Mouse (Mus musculus): ENCODE results near the gene Gipc3. TPM values are rescaled to one million over a fixed set of nuclear protein-coding genes. Genes with fewer than 3 reads are reported as not detected.

The Gipc3 gene
- polyA plus RNA-seq, 1 experiment, result 0.10 TPM

DNA sequence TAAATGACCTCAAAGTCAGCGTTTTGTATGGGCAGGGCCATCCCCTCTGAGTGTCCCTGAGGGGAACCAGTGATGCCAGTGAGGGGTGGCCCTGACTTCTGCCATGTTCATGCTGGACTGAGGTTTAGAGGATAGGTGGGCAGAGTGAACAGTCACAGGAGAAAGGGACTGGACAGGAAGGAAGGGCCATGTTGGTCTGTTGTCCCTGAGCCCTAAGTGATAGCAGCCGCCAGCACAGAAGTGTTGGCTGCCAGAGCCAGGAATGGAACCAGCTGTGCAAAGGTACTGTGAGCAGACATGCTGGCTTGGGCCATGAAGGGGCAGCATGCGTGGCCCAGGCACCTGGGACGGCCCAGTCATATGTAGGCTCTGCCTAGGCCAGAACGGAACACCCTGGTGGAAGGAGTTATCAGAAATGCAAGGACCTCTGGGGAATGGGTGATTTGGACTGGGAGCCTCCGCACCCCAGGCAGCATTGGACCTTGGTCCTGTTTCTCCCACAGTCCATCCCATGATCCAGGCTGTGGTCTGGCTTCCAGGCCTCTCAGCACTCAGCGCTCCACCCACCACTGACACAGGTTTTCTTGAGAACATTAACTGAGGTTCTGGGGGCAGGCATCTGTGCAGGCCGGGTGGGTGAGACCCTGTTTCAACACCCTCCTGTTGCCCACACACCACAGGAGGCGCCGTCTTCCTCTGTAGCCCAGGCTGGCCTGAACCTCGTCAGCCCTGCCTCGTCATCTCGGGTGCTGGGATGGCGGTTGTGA is 43.3 kb downstream of the Gipc3 start:
- H3K4me2 ChIP-seq (ENCODE audit: low read depth), result no peak overlapping the region
- H3K4me3 ChIP-seq, result no peak overlapping the region
- TF ChIP-seq CEBPB (IDR thresholded peaks at IDR 0.05; ENCODE audit: insufficient read depth, poor library complexity, severe bottlenecking) (no peak), MYOD1 (IDR thresholded peaks at IDR 0.05; ENCODE audit: control insufficient read depth in 1 of 3, insufficient read length in 2 of 3, low read depth in 2 of 3) (no peak), USF1 (IDR thresholded peaks at IDR 0.05; ENCODE audit: low read depth) (no peak), MYOG (IDR thresholded peaks at IDR 0.05; ENCODE audit: control insufficient read depth in 1 of 3, insufficient read depth in 1 of 3, insufficient read length in 2 of 3, low read depth in 2 of 3) (no peak), POLR2AphosphoS2 (IDR thresholded peaks at IDR 0.05; ENCODE audit: insufficient read length, low read depth) (no peak), SRF (IDR thresholded peaks at IDR 0.05; ENCODE audit: control insufficient read depth, insufficient read length, low read depth) (no peak), TCF12 (IDR thresholded peaks at IDR 0.05; ENCODE audit: insufficient read depth, poor library complexity, severe bottlenecking) (no peak), MAX (IDR thresholded peaks at IDR 0.05; ENCODE audit: low read depth) (no peak), POLR2A (IDR thresholded peaks at IDR 0.05; ENCODE audit: insufficient read length, low read depth) (no peak), E2F4 (IDR thresholded peaks at IDR 0.05; ENCODE audit: insufficient read depth) (no peak)
- H3K79me2 ChIP-seq (ENCODE audit: control insufficient read depth, insufficient read depth), result peaks cover 45% of the 10 kb centered on the region
- no peaks in the 10 kb centered on the region for H3K36me3 ChIP-seq (ENCODE audit: control insufficient read depth, insufficient read depth)
- H3K27me3 ChIP-seq (ENCODE audit: control insufficient read depth, insufficient read depth, insufficient read length), result no peaks in the 10 kb centered on the region
- no peak overlapping the region for H3ac ChIP-seq (ENCODE audit: control insufficient read depth, insufficient read length)

- Histone ChIP-seq H3K27me3 (ENCODE audit: control insufficient read depth, insufficient read depth, insufficient read length) (no peaks in the 10 kb centered on the region), H3K36me3 (ENCODE audit: control insufficient read depth, insufficient read depth) (no peaks in the 10 kb centered on the region), H3ac (ENCODE audit: control insufficient read depth, insufficient read length) (no peak overlapping the region), H3K4me2 (ENCODE audit: low read depth) (no peak overlapping the region), H3K4me3 (no peak overlapping the region), H3K79me2 (ENCODE audit: control insufficient read depth, insufficient read depth) (peaks cover 57% of the 10 kb centered on the region)
- TF ChIP-seq SRF (IDR thresholded peaks at IDR 0.05; ENCODE audit: control insufficient read depth, insufficient read length, low read depth) (no peak), TCF3 (IDR thresholded peaks at IDR 0.05; ENCODE audit: insufficient read length, low read depth) (no peak), REST (IDR thresholded peaks at IDR 0.05; ENCODE audit: insufficient read depth, insufficient read length) (no peak), USF1 (IDR thresholded peaks at IDR 0.05; ENCODE audit: low read depth) (no peak), POLR2AphosphoS2 (IDR thresholded peaks at IDR 0.05; ENCODE audit: insufficient read length, low read depth) (no peak), MAX (IDR thresholded peaks at IDR 0.05; ENCODE audit: low read depth) (no peak), MYOD1 (IDR thresholded peaks at IDR 0.05; ENCODE audit: control insufficient read depth in 1 of 3, insufficient read length in 2 of 3, low read depth in 2 of 3) (no peak), TCF12 (IDR thresholded peaks at IDR 0.05; ENCODE audit: insufficient read depth, poor library complexity, severe bottlenecking) (no peak), E2F4 (IDR thresholded peaks at IDR 0.05; ENCODE audit: insufficient read depth) (no peak), MYOG (IDR thresholded peaks at IDR 0.05; ENCODE audit: control insufficient read depth in 1 of 3, insufficient read depth in 1 of 3, insufficient read length in 2 of 3, low read depth in 2 of 3) (no peak), POLR2A (IDR thresholded peaks at IDR 0.05; ENCODE audit: insufficient read length, low read depth) (no peak), CEBPB (IDR thresholded peaks at IDR 0.05; ENCODE audit: insufficient read depth, poor library complexity, severe bottlenecking) (no peak)
These were observed 44.5 kb downstream of the Gipc3 start for GRCm38 (mm10) chr10:81298369-81299100.

DNA sequence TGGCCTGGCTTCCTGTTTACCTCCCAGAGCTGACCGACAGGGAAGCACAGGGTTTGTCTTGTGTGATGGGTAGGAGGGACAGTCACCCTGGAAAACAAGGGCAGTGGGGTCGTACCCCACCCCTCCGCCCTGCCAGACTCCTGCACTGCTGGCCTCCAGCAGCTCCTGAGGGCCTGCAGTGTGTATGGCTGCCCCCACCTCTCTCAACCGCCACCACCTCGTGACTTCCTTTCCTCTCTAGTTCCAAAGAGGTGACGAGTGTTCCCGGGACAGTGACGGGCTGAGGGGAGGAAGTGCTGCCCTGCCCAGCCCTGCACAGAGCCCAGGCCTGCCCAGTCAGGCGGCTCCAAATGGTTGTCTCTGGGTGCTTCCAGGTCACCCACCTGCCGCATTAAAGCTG is 45.2 kb downstream of the Gipc3 start:
- Histone ChIP-seq H3ac (ENCODE audit: control insufficient read depth, insufficient read length) (no peak overlapping the region), H3K79me2 (ENCODE audit: control insufficient read depth, insufficient read depth) (peaks cover 54% of the 10 kb centered on the region), H3K4me2 (ENCODE audit: low read depth) (no peak overlapping the region), H3K36me3 (ENCODE audit: control insufficient read depth, insufficient read depth) (no peaks in the 10 kb centered on the region), H3K4me3 (no peak overlapping the region), H3K27me3 (ENCODE audit: control insufficient read depth, insufficient read depth, insufficient read length) (no peaks in the 10 kb centered on the region)
- TF ChIP-seq SRF (IDR thresholded peaks at IDR 0.05; ENCODE audit: control insufficient read depth, insufficient read length, low read depth) (no peak), POLR2AphosphoS2 (IDR thresholded peaks at IDR 0.05; ENCODE audit: insufficient read length, low read depth) (no peak), MAX (IDR thresholded peaks at IDR 0.05; ENCODE audit: low read depth) (no peak), POLR2A (IDR thresholded peaks at IDR 0.05; ENCODE audit: insufficient read length, low read depth) (no peak), USF1 (IDR thresholded peaks at IDR 0.05; ENCODE audit: low read depth) (no peak), MYOG (IDR thresholded peaks at IDR 0.05; ENCODE audit: control insufficient read depth in 1 of 3, insufficient read depth in 1 of 3, insufficient read length in 2 of 3, low read depth in 2 of 3) (no peak), CEBPB (IDR thresholded peaks at IDR 0.05; ENCODE audit: insufficient read depth, poor library complexity, severe bottlenecking) (no peak), REST (IDR thresholded peaks at IDR 0.05; ENCODE audit: insufficient read depth, insufficient read length) (no peak), TCF3 (IDR thresholded peaks at IDR 0.05; ENCODE audit: insufficient read length, low read depth) (no peak), E2F4 (IDR thresholded peaks at IDR 0.05; ENCODE audit: insufficient read depth) (no peak), MYOD1 (IDR thresholded peaks at IDR 0.05; ENCODE audit: control insufficient read depth in 1 of 3, insufficient read length in 2 of 3, low read depth in 2 of 3) (no peak), TCF12 (IDR thresholded peaks at IDR 0.05; ENCODE audit: insufficient read depth, poor library complexity, severe bottlenecking) (no peak)

DNA sequence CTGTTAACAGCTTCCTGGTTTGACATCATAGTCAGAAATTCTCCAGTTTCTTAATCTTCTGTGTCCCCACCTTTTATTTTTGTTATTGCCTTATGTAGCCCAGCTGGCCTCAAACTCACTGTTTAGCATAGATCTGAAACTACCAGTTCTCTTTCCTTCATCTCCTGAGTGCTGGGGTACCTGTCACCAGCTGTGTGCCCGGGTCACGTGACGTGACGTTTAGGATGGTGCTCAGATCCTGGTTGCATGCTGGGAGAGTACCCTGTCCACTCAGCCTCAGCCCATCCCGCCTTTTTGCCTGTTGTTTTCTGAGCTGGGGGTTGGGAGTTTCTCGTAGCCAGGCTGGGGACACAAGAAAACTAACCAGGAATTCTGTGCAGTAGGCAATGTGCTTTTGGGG is 45.8 kb downstream of the Gipc3 start:
- H3K4me3 ChIP-seq, result no peak overlapping the region
- H3K79me2 ChIP-seq (ENCODE audit: control insufficient read depth, insufficient read depth), result peaks cover 54% of the 10 kb centered on the region
- H3ac ChIP-seq (ENCODE audit: control insufficient read depth, insufficient read length), result no peak overlapping the region
- TF ChIP-seq SRF (IDR thresholded peaks at IDR 0.05; ENCODE audit: control insufficient read depth, insufficient read length, low read depth), result no peak
- TF ChIP-seq POLR2A (IDR thresholded peaks at IDR 0.05; ENCODE audit: insufficient read length, low read depth), result no peak
- TF ChIP-seq CEBPB (IDR thresholded peaks at IDR 0.05; ENCODE audit: insufficient read depth, poor library complexity, severe bottlenecking), result no peak
- no peak for TF ChIP-seq MYOG (IDR thresholded peaks at IDR 0.05; ENCODE audit: control insufficient read depth in 1 of 3, insufficient read depth in 1 of 3, insufficient read length in 2 of 3, low read depth in 2 of 3)
- TF ChIP-seq USF1 (IDR thresholded peaks at IDR 0.05; ENCODE audit: low read depth), result no peak
- TF ChIP-seq POLR2AphosphoS2 (IDR thresholded peaks at IDR 0.05; ENCODE audit: insufficient read length, low read depth), result no peak
- TF ChIP-seq E2F4 (IDR thresholded peaks at IDR 0.05; ENCODE audit: insufficient read depth), result no peak
- TF ChIP-seq TCF3 (IDR thresholded peaks at IDR 0.05; ENCODE audit: insufficient read length, low read depth), result no peak
- no peak for TF ChIP-seq MAX (IDR thresholded peaks at IDR 0.05; ENCODE audit: low read depth)
- TF ChIP-seq MYOD1 (IDR thresholded peaks at IDR 0.05; ENCODE audit: control insufficient read depth in 1 of 3, insufficient read length in 2 of 3, low read depth in 2 of 3), result no peak
- TF ChIP-seq TCF12 (IDR thresholded peaks at IDR 0.05; ENCODE audit: insufficient read depth, poor library complexity, severe bottlenecking), result no peak
- H3K36me3 ChIP-seq (ENCODE audit: control insufficient read depth, insufficient read depth), result no peaks in the 10 kb centered on the region
- no peaks in the 10 kb centered on the region for H3K27me3 ChIP-seq (ENCODE audit: control insufficient read depth, insufficient read depth, insufficient read length)
- no peak overlapping the region for H3K4me2 ChIP-seq (ENCODE audit: low read depth)
